Mouse (Mus musculus) macrophage (primary cell): ENCODE measurements around the gene Nxf1. TPM values are rescaled to one million over a fixed set of nuclear protein-coding genes. Genes with fewer than 3 reads are reported as not detected.
"Not testable (repeated sequence)": the region's sequence is repeated elsewhere in the genome, so short reads cannot be mapped to it uniquely, and the experiment has no call there.

Experiments
- H3K27ac ChIP-seq: fragments of 350-480 bp; formaldehyde crosslinking; 2 replicates; pipeline ENCODE4 v1.9.0; 2021
- H3K36me3 ChIP-seq: fragments of 350-480 bp; formaldehyde crosslinking; 2 replicates; pipeline ENCODE4 v1.9.0; 2021; ENCODE audit errors: inconsistent target
- H3K4me3 ChIP-seq: fragments of 350-480 bp; formaldehyde crosslinking; 2 replicates; pipeline ENCODE4 v1.9.0; 2021; ENCODE audit errors: inconsistent target
- H3K79me2 ChIP-seq: fragments of 350-480 bp; formaldehyde crosslinking; 2 replicates; pipeline ENCODE4 v1.9.0; 2021; ENCODE audit errors: inconsistent target
- WGBS: methylation state at CpG from one replicate; pipeline ENCODE4 v1.1.7; 2026; ENCODE audit warnings: inconsistent platforms; ENCODE audit not compliant: missing documents; 5-methylcytosine and 5-hydroxymethylcytosine counted together
- polyA plus RNA-seq: library from polyadenylated mRNA; stranded (reverse); fragments of 250-400 nt; gene quantifications from 3 replicates; pipeline ENCODE4 v1.2.4, GENCODE M21; 2018; ENCODE audit warnings: inconsistent platforms

Gene Nxf1
- polyA plus RNA-seq, 1 experiment from 2014 or later = 96.9 TPM

GRCm38 (mm10) chr19:8719037-8719436 is 37.8 kb upstream of the Nxf1 start:
- not testable (repeated sequence) for H3K36me3 ChIP-seq, H3K4me3 ChIP-seq, H3K27ac ChIP-seq
- H3K79me2 ChIP-seq = peaks cover 28% of the 10 kb centered on the region

GRCm38 (mm10) chr19:8721378-8721777 is 35.5 kb upstream of the Nxf1 start:
- Histone ChIP-seq H3K27ac (no peak overlapping the region; the same call in 1 of the 2 replicates), H3K36me3 (peaks cover 18% of the 10 kb centered on the region), H3K4me3 (no peak overlapping the region), H3K79me2 (peaks cover 39% of the 10 kb centered on the region)
- 50% methylated on average over 1 of the region's 1 CpGs for WGBS

- Histone ChIP-seq H3K27ac (peak overlapping the region; percentile 81), H3K4me3 (peak overlapping the region; percentile 93), H3K36me3 (peaks cover 23% of the 10 kb centered on the region), H3K79me2 (peaks cover 39% of the 10 kb centered on the region)
- WGBS = 56% methylated on average over 4 of the region's 4 CpGs
These were observed 34.9 kb upstream of the Nxf1 start for GRCm38 (mm10) chr19:8722021-8722420.

- WGBS = 0% methylated on average over 5 of the region's 5 CpGs
- Histone ChIP-seq H3K36me3 (peaks cover 23% of the 10 kb centered on the region), H3K4me3 (peak overlapping the region; percentile 93), H3K27ac (peak overlapping the region; percentile 81), H3K79me2 (peaks cover 39% of the 10 kb centered on the region)
These were observed 34.3 kb upstream of the Nxf1 start for GRCm38 (mm10) chr19:8722559-8722906.

- H3K79me2 ChIP-seq = peaks cover 39% of the 10 kb centered on the region
- peaks cover 23% of the 10 kb centered on the region for H3K36me3 ChIP-seq
- peak within 1 kb of the TSS; percentile 93 for H3K4me3 ChIP-seq
- WGBS = 0% methylated on average over 40 of the region's 50 CpGs
- peak within 1 kb of the TSS; percentile 81 for H3K27ac ChIP-seq
These were observed 33.8 kb upstream of the Nxf1 start, which contains the start of gene Slc3a2 for GRCm38 (mm10) chr19:8722907-8723573. Gene Slc3a2, minus strand, starts transcription at chr19:8723369.

- H3K4me3 ChIP-seq = peak overlapping the region; percentile 93
- peaks cover 39% of the 10 kb centered on the region for H3K79me2 ChIP-seq
- H3K27ac ChIP-seq = peak overlapping the region; percentile 81
- under 1% methylated on average over 20 of the region's 20 CpGs for WGBS
- peaks cover 23% of the 10 kb centered on the region for H3K36me3 ChIP-seq
These were observed 33.1 kb upstream of the Nxf1 start for GRCm38 (mm10) chr19:8723574-8724346.

- WGBS = 2% methylated on average over 2 of the region's 2 CpGs
- H3K4me3 ChIP-seq = peak overlapping the region; percentile 93
- no peak overlapping the region; the same call in 1 of the 2 replicates for H3K27ac ChIP-seq
- H3K79me2 ChIP-seq = peaks cover 39% of the 10 kb centered on the region
- peaks cover 23% of the 10 kb centered on the region for H3K36me3 ChIP-seq
These were observed 32.5 kb upstream of the Nxf1 start for GRCm38 (mm10) chr19:8724392-8724791.

GRCm38 (mm10) chr19:8725081-8725613 is 31.7 kb upstream of the Nxf1 start:
- no peak overlapping the region for H3K4me3 ChIP-seq
- no peak overlapping the region for H3K27ac ChIP-seq
- WGBS = 68% methylated on average over 4 of the region's 4 CpGs
- H3K79me2 ChIP-seq = peaks cover 37% of the 10 kb centered on the region
- peaks cover 23% of the 10 kb centered on the region for H3K36me3 ChIP-seq

GRCm38 (mm10) chr19:8726609-8727390 is 30.1 kb upstream of the Nxf1 start:
- H3K4me3 ChIP-seq = no peak overlapping the region
- no peak overlapping the region for H3K27ac ChIP-seq
- peaks cover 23% of the 10 kb centered on the region for H3K36me3 ChIP-seq
- 70% methylated on average over 3 of the region's 3 CpGs for WGBS
- peaks cover 21% of the 10 kb centered on the region for H3K79me2 ChIP-seq

- 65% methylated on average over 5 of the region's 5 CpGs for WGBS
- H3K4me3 ChIP-seq = no peak overlapping the region
- peaks cover 17% of the 10 kb centered on the region for H3K79me2 ChIP-seq
- no peak overlapping the region for H3K27ac ChIP-seq
- peaks cover 23% of the 10 kb centered on the region for H3K36me3 ChIP-seq
These were observed 29.3 kb upstream of the Nxf1 start for GRCm38 (mm10) chr19:8727495-8728114.

GRCm38 (mm10) chr19:8728335-8729099 is 28.4 kb upstream of the Nxf1 start:
- WGBS = 87% methylated on average over 3 of the region's 3 CpGs
- not testable (repeated sequence) for H3K4me3 ChIP-seq, H3K27ac ChIP-seq
- H3K36me3 ChIP-seq = peaks cover 23% of the 10 kb centered on the region
- H3K79me2 ChIP-seq = peaks cover 16% of the 10 kb centered on the region

- 86% methylated on average over 2 of the region's 3 CpGs for WGBS
- Histone ChIP-seq H3K79me2 (peaks cover 27% of the 10 kb centered on the region), H3K4me3 (no peak overlapping the region), H3K36me3 (peaks cover 16% of the 10 kb centered on the region; the same call in 1 of the 2 replicates), H3K27ac (no peak overlapping the region)
These were observed 22.5 kb upstream of the Nxf1 start for GRCm38 (mm10) chr19:8734334-8734733.

- under 1% methylated on average over 30 of the region's 32 CpGs for WGBS
- peak within 1 kb of the TSS; percentile 92 for H3K4me3 ChIP-seq
- H3K79me2 ChIP-seq = peaks cover 27% of the 10 kb centered on the region
- H3K27ac ChIP-seq = peak within 1 kb of the TSS; percentile 40
- peaks cover 25% of the 10 kb centered on the region; the same call in 1 of the 2 replicates for H3K36me3 ChIP-seq
These were observed 21.3 kb upstream of the Nxf1 start, which contains the start of gene Wdr74 for GRCm38 (mm10) chr19:8735389-8736159. Gene Wdr74, plus strand, starts transcription at chr19:8735827.
